8 mouse cellular contexts compared by ENCODE assay signal in the genomic region with DNA sequence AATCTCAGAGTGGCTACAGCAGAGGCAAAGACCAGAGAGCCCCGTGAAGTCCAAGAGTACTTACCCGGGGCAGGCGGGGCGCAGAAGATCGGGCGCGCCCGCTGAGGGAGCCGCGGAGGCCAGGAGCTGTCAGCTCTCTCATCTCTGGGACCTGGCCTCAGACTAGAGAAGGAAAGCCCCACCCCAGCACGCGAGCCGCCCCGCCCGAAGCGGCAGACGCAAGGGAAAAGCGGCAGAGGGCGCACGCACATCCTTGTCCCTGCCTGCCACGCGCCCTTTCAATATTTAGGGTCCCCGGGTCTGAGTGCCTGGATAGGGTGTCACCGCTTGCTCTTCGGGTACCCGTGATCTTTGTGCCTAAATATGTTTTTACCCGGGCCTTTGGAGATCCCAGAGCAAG. TPM values are rescaled to one million over a fixed set of nuclear protein-coding genes. Genes with fewer than 3 reads are reported as not detected.
DNase-seq lines count a peak whose midpoint lies in the region; ATAC-seq and TF ChIP-seq lines count a peak whose summit lies in the region.

A gene (minus strand): TSS at position 165 of the 400 bp plus-strand sequence.

- H3K4me1 ChIP-seq in intestine, embryonic 14.5 days (replicated peaks; ENCODE audit: control insufficient read depth, insufficient read depth, low read length), result no peaks in the 10 kb centered on the region
- H3K4me1 ChIP-seq in liver, embryonic 14.5 days (replicated peaks; ENCODE audit: control insufficient read depth in 2 of 2, insufficient read depth in 2 of 2, low read length in 1 of 2), result no peaks in the 10 kb centered on the region

- peak within 1 kb of the TSS; percentile 44 for H3K4me2 ChIP-seq in intestine, embryonic 14.5 days (ENCODE audit: low read length)
- peak within 1 kb of the TSS; percentile 28 for H3K4me2 ChIP-seq in liver, embryonic 14.5 days (ENCODE audit: low read depth)

- peaks cover 10% of the 10 kb centered on the region; the same call in 1 of the 2 replicates for H3K27me3 ChIP-seq in intestine, embryonic 14.5 days (replicated peaks; ENCODE audit: control insufficient read depth, insufficient read depth, low read length)
- H3K27me3 ChIP-seq in liver, embryonic 14.5 days (ENCODE audit: control insufficient read depth, insufficient read depth, low read length), result peaks cover 5% of the 10 kb centered on the region

- H3K36me3 ChIP-seq in intestine, embryonic 14.5 days (ENCODE audit: control insufficient read depth, insufficient read depth, low read length), result no peaks in the 10 kb centered on the region
- no peaks in the 10 kb centered on the region for H3K36me3 ChIP-seq in liver, embryonic 14.5 days (replicated peaks; ENCODE audit: control insufficient read depth, insufficient read depth, low read depth)

- peak; percentile 46 to 56 for DNase-seq in cerebellum, postnatal 14 days
- DNase-seq in c-Kit-positive CD71-positive TER-119-positive erythroid progenitor cells, embryonic 14.5 days (ENCODE audit: low spot score), result peak; percentile 44
- peak; percentile 26 for DNase-seq in gastrocnemius, postnatal 25 days
- peak; percentile 79 for DNase-seq in intestine, embryonic 14.5 days (ENCODE audit: low spot score)
- peak in 1 of 3 experiments; percentile 35 for DNase-seq in liver, embryonic 14.5 days (ENCODE audit: low read depth in 3 of 3, low spot score in 3 of 3)
- peak; percentile 61 for DNase-seq in neural tube, embryonic 10.5 days (ENCODE audit: extremely low spot score, low spot score)
- peak; percentile 72 for DNase-seq in thymus, postnatal 14 days

- WGBS in intestine, embryonic 14.5 days, result 1% methylated on average over 27 of the region's 27 CpGs
- under 1% methylated on average over 27 of the region's 27 CpGs for WGBS in liver, embryonic 14.5 days (ENCODE audit: insufficient replicate concordance)

- no peak for ATAC-seq in cerebellum, adult (ENCODE audit: insufficient number of reproducible peaks, low FRiP score, low TSS enrichment)
- peak; percentile 53; the same call in 1 of the 2 replicates for ATAC-seq in intestine, embryonic 14.5 days (replicated peaks; ENCODE audit: low FRiP score, low TSS enrichment, low read depth)
- peak; percentile 70; the same call in 1 of the 2 replicates for ATAC-seq in liver, embryonic 14.5 days (ENCODE audit: insufficient read depth)

- H3K27ac ChIP-seq in intestine, embryonic 14.5 days (ENCODE audit: low read depth), result no peak within 1 kb of the TSS
- H3K27ac ChIP-seq in liver, embryonic 14.5 days, result no peak within 1 kb of the TSS

- no peaks in the 10 kb centered on the region for H3K9me3 ChIP-seq in intestine, embryonic 14.5 days (ENCODE audit: control insufficient read depth, low read length)
- H3K9me3 ChIP-seq in liver, embryonic 14.5 days (ENCODE audit: control insufficient read depth, low read length), result no peaks in the 10 kb centered on the region

- H3K9ac ChIP-seq in intestine, embryonic 14.5 days (ENCODE audit: low read length), result no peak within 1 kb of the TSS
- no peak within 1 kb of the TSS for H3K9ac ChIP-seq in liver, embryonic 14.5 days (replicated peaks)

- peak; percentile 69 for TF ChIP-seq CTCF in liver, embryonic 14.5 days (IDR thresholded peaks at IDR 0.05; ENCODE audit: low read depth)

- no peak for TF ChIP-seq EP300 in liver, embryonic 14.5 days (IDR thresholded peaks at IDR 0.05; ENCODE audit: low read depth)

- H3K4me3 ChIP-seq in intestine, embryonic 14.5 days (ENCODE audit: low read depth, low read length), result peak within 1 kb of the TSS; percentile 8; the same call in 1 of the 2 replicates
- no peak within 1 kb of the TSS for H3K4me3 ChIP-seq in liver, embryonic 14.5 days (ENCODE audit: insufficient read depth in 1 of 2, low read depth in 2 of 2, low read length in 2 of 2)

RNA-seq across cellular contexts. Expression of the gene that starts here (rescaled TPM):
- not detected for total RNA-seq in gastrocnemius, postnatal 25 days (2021)
- 0.30 and 0.64 TPM in 2 replicates for polyA plus RNA-seq in intestine, embryonic 14.5 days (2014; fragmentation: Nextera tagmentation; extraction: Ambion mirVana)
- polyA plus RNA-seq in liver, embryonic 14.5 days (2012; rRNA removed), result 0.05 and 0.08 TPM in 2 replicates
- polyA plus RNA-seq in liver, embryonic 14.5 days (2014; fragmentation: Nextera tagmentation; extraction: Ambion mirVana), result 0.05 and 0.17 TPM in 2 replicates

Comparison
In these comparisons a context has a peak if more than half of its experiments do, and no peak if none do; other contexts are left out.
1. Peak in DNase-seq in gastrocnemius, postnatal 25 days; RNA of the gene not detected or under 1 TPM.
2. Peak in DNase-seq, ATAC-seq, H3K4me3 ChIP-seq and H3K4me2 ChIP-seq in intestine, embryonic 14.5 days; RNA of the gene not detected or under 1 TPM.
3. Peak in ATAC-seq and H3K4me2 ChIP-seq in liver, embryonic 14.5 days; RNA of the gene not detected or under 1 TPM.